Mouse (Mus musculus) ES-E14 (cell line): ENCODE measurements at regions not wholly inside any gene's neighbourhood (a gene's known extent, or its start where the extent isn't known, plus 50 kb on each side); places are given as distances from the start of the nearest gene placed in this dataset.

Experiments
- DNase-seq: peaks from one replicate; pipeline ENCODE4 v3.0.0-alpha.2; 2013; ENCODE audit warnings: low read depth, low spot score
- H3K27ac ChIP-seq: 2 replicates; pipeline ENCODE4 v1.5.1; 2012; ENCODE audit warnings: low read depth, mild to moderate bottlenecking, low read length, moderate library complexity, mixed read lengths; ENCODE audit not compliant: poor library complexity, insufficient read depth, severe bottlenecking
- H3K36me3 ChIP-seq: 2 replicates; pipeline ENCODE4 v1.6.1; 2012; ENCODE audit warnings: mild to moderate bottlenecking, low read length, moderate library complexity, mixed read lengths; ENCODE audit not compliant: control insufficient read depth, poor library complexity, insufficient read depth, severe bottlenecking
- H3K4me1 ChIP-seq, 2 experiments: fragments of 150-350 bp in 1 of 2; sonication (generic) in 1 of 2; 2 replicates each; pipeline ENCODE4 v1.6.1; 2012; ENCODE audit warnings: low read length in 2 of 2, mild to moderate bottlenecking in 1 of 2, mixed read lengths in 1 of 2; ENCODE audit not compliant: control insufficient read depth in 2 of 2, insufficient read depth in 2 of 2, poor library complexity in 1 of 2
- H3K4me3 ChIP-seq, 2 experiments: fragments of 150-350 bp in 1 of 2; sonication (generic) in 1 of 2; 2 replicates each; pipeline ENCODE4 v1.5.1; 2012; ENCODE audit warnings: low read length in 2 of 2, low read depth in 1 of 2, mild to moderate bottlenecking in 1 of 2, mixed read lengths in 1 of 2; ENCODE audit not compliant: insufficient read depth in 1 of 2, poor library complexity in 1 of 2, severe bottlenecking in 1 of 2
- H3K9ac ChIP-seq: 2 replicates; pipeline ENCODE4 v1.6.1; 2012; ENCODE audit warnings: low read depth, mild to moderate bottlenecking, low read length, mixed read lengths; ENCODE audit not compliant: poor library complexity, insufficient read depth, severe bottlenecking
- H3K9me3 ChIP-seq: fragments of 150-350 bp; sonication (generic); 2 replicates; pipeline ENCODE4 v1.6.1; 2012; ENCODE audit warnings: low read depth, mild to moderate bottlenecking, low read length; ENCODE audit not compliant: control insufficient read depth, insufficient read depth
- CHD2 ChIP-seq: IDR thresholded peaks from 2 replicates; pipeline ENCODE4 v1.6.1; 2014; ENCODE audit warnings: mild to moderate bottlenecking, low read depth, low read length, inconsistent platforms
- HCFC1 ChIP-seq: IDR thresholded peaks from 2 replicates; pipeline ENCODE4 v1.6.1; 2012; ENCODE audit warnings: low read length, inconsistent platforms, borderline replicate concordance; ENCODE audit not compliant: insufficient read depth
- MAFK ChIP-seq: IDR thresholded peaks from 2 replicates; pipeline ENCODE4 v1.6.1; 2014; ENCODE audit warnings: mild to moderate bottlenecking, low read depth, low read length, inconsistent platforms; ENCODE audit not compliant: insufficient read depth
- ZC3H11A ChIP-seq: IDR thresholded peaks from 2 replicates; pipeline ENCODE4 v1.6.1; 2012; ENCODE audit warnings: low read depth, mild to moderate bottlenecking, inconsistent platforms, low read length, borderline replicate concordance
- ZNF384 ChIP-seq: IDR thresholded peaks from 2 replicates; pipeline ENCODE4 v1.6.1; 2012; ENCODE audit warnings: low read depth, low read length, inconsistent platforms
- in situ Hi-C, 2 experiments: fragments of 600-800 bp; cut with MboI; formaldehyde crosslinking; loops; one replicate each; pipeline ENCODE4 v1.15.1; 2025; ENCODE audit warnings: low sequenced_read_pairs in 2 of 2, inconsistent platforms in 1 of 2; ENCODE audit not compliant: unreplicated experiment in 2 of 2

DNA sequence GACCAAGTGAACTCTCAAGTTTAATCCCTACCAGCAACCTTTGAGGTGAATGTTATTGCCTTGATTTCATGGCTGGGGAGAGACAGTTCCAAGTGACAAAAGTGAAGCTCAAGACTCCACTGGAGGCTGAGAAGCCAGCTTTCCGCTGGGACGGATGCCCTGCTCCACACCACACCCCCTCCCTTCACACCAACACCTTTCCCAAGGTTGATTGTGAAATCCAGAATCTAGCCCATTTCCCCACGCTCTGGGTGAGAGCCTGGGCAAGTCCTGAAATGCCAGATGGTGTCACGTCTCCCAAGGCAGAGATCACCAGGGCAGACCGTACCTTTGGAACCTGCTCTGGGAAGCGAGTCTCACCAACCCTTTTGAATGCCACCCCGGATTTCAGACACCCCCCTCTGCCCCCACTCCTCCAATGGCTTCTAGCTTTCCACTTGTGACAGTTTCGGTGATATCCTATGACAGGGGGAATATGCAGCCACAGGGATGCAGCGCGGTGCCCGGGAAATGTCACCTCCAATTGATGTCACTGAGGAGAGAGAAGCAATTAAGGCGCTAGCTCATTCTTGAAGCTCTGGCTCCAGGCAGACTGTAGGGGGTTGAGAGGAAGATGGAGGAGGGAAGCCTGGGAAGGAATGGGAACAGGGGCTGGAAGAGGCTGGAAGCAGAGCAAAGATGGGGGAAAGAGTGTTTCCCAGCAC is 379.0 kb downstream of the Med13l start:
- in situ Hi-C loops = no loop called here
- Histone ChIP-seq H3K9me3 (no peaks in the 10 kb centered on the region), H3K4me3 (no peak overlapping the region), H3K36me3 (no peaks in the 10 kb centered on the region), H3K9ac (no peak overlapping the region), H3K27ac (no peak overlapping the region), H3K4me1 (no peaks in the 10 kb centered on the region)
- TF ChIP-seq CHD2 (no peak), MAFK (no peak), HCFC1 (no peak), ZNF384 (no peak), ZC3H11A (no peak)
- DNase-seq = no peak

- in situ Hi-C loops = no loop called here
- H3K9ac ChIP-seq = no peak overlapping the region
- DNase-seq = no peak
- H3K36me3 ChIP-seq = no peaks in the 10 kb centered on the region
- TF ChIP-seq CHD2 (no peak), ZNF384 (no peak), HCFC1 (no peak), ZC3H11A (no peak), MAFK (no peak)
- H3K4me3 ChIP-seq = no peak overlapping the region
- H3K9me3 ChIP-seq = no peaks in the 10 kb centered on the region
- peaks cover 0 to 3% of the 10 kb centered on the region in 2 experiments; a peak in 1 of 4 replicates for H3K4me1 ChIP-seq
- no peak overlapping the region for H3K27ac ChIP-seq
These were observed 383.8 kb downstream of the Med13l start for GRCm38 (mm10) chr5:118944256-118944655.

- Histone ChIP-seq H3K9ac (no peak overlapping the region), H3K4me1 (peaks cover 0 to 3% of the 10 kb centered on the region in 2 experiments; a peak in 1 of 4 replicates), H3K4me3 (no peak overlapping the region), H3K9me3 (no peaks in the 10 kb centered on the region), H3K36me3 (no peaks in the 10 kb centered on the region), H3K27ac (no peak overlapping the region)
- no peak for DNase-seq
- in situ Hi-C loops = no loop called here
- TF ChIP-seq ZNF384 = no peak
- TF ChIP-seq HCFC1 = no peak
- TF ChIP-seq CHD2 = no peak
- TF ChIP-seq MAFK = no peak
- TF ChIP-seq ZC3H11A = no peak
These were observed 385.6 kb downstream of the Med13l start for GRCm38 (mm10) chr5:118946090-118946489.

DNA sequence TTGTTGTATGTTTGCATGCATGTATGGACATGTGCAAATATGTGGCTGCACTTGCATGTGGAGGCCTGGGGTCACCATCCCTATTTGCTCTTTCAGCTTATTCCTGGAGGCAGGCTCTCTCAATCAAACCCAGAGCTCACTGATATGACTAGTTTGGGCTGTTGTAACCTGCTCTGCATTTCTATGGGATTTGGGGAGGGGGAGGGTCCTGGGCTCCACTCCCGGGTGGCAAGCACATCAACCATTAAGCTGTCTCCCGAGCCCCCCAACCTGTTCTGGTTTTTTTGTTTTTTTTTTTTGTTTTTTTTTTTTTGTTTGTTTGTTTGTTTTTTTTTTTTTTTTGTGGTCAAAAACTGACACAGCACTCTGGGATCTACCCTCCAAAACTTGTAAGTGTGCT is 386.5 kb downstream of the Med13l start:
- Histone ChIP-seq H3K9me3 (no peaks in the 10 kb centered on the region), H3K9ac (no peak overlapping the region), H3K4me1 (peaks cover 0 to 3% of the 10 kb centered on the region in 2 experiments; a peak in 1 of 4 replicates), H3K4me3 (no peak overlapping the region), H3K27ac (no peak overlapping the region), H3K36me3 (no peaks in the 10 kb centered on the region)
- TF ChIP-seq MAFK = no peak
- no peak for TF ChIP-seq ZC3H11A
- TF ChIP-seq HCFC1 = no peak
- TF ChIP-seq ZNF384 = peak; percentile 90
- no peak for DNase-seq
- in situ Hi-C loops = no loop called here
